Mouse (Mus musculus) heart, postnatal 0 days (tissue): ENCODE measurements around the gene Dpy19l2. TPM values are rescaled to one million over a fixed set of nuclear protein-coding genes. Genes with fewer than 3 reads are reported as not detected.

Source experiments
- ATAC-seq: fragments of 200-750 bp; cut with Nextera tagmentation; 2 replicates; pipeline ENCODE4 v1.8.0; 2017; ENCODE audit warnings: low read depth, moderate number of reproducible peaks, moderate library complexity; ENCODE audit not compliant: insufficient read depth
- DNase-seq: peaks from one replicate; pipeline ENCODE4 v3.0.0-alpha.2; 2016; ENCODE audit warnings: low spot score
- H3K27ac ChIP-seq: fragments of 300-500 bp; sonication (generic); 2 replicates; pipeline ENCODE4 v1.5.1; 2014; ENCODE audit warnings: low read depth, mild to moderate bottlenecking
- H3K27me3 ChIP-seq: fragments of 300-500 bp; sonication (generic); 2 replicates; pipeline ENCODE4 v1.6.1; 2014; ENCODE audit warnings: low read length, mixed read lengths; ENCODE audit not compliant: control insufficient read depth, insufficient read depth
- H3K36me3 ChIP-seq: fragments of 300-500 bp; sonication (generic); replicated peaks from 2 replicates; pipeline ENCODE4 v1.6.1; 2014; ENCODE audit warnings: low read length, mixed read lengths; ENCODE audit not compliant: control insufficient read depth, insufficient read depth
- H3K4me1 ChIP-seq: fragments of 300-500 bp; sonication (generic); 2 replicates; pipeline ENCODE4 v1.6.1; 2014; ENCODE audit warnings: antibody characterized with exemption; ENCODE audit not compliant: control insufficient read depth, insufficient read depth
- H3K4me2 ChIP-seq: fragments of 300-500 bp; sonication (generic); 2 replicates; pipeline ENCODE4 v1.6.1; 2014; ENCODE audit warnings: low read depth, mild to moderate bottlenecking, low read length, moderate library complexity
- H3K4me3 ChIP-seq: fragments of 300-500 bp; sonication (generic); 2 replicates; pipeline ENCODE4 v1.5.1; 2014; ENCODE audit warnings: low read depth, low read length
- H3K9ac ChIP-seq: fragments of 300-500 bp; sonication (generic); replicated peaks from 2 replicates; pipeline ENCODE4 v1.6.1; 2014; ENCODE audit warnings: low read depth, low read length, mixed read lengths
- H3K9me3 ChIP-seq: fragments of 300-500 bp; sonication (generic); replicated peaks from 2 replicates; pipeline ENCODE4 v1.6.1; 2016; ENCODE audit warnings: low read length; ENCODE audit not compliant: control insufficient read depth
- CTCF ChIP-seq: IDR thresholded peaks from 2 replicates; pipeline ENCODE4 v1.5.1; 2016; ENCODE audit warnings: antibody characterized with exemption, control low read depth, low read depth
- EP300 ChIP-seq: IDR thresholded peaks from 2 replicates; pipeline ENCODE4 v1.6.1; 2016; ENCODE audit warnings: antibody characterized with exemption, low read depth
- WGBS: fragments of 180-500 bp; shearing (Covaris S2); extraction: QIAGEN DNeasy Blood & Tissue Kit; methylation state at CpG from one replicate; pipeline ENCODE4 v1.1.7; 2014; 5-methylcytosine and 5-hydroxymethylcytosine counted together
- polyA plus RNA-seq: library from polyadenylated mRNA; unstranded; fragments of >200 nt; fragmentation: Nextera tagmentation; extraction: Ambion mirVana; gene quantifications from 2 replicates; pipeline ENCODE4 v1.2.1, GENCODE M21; 2015
- total RNA-seq: library from RNA; depleted of rRNA; stranded (reverse); fragments of >200 nt; gene quantifications from 2 replicates; pipeline ENCODE4 v1.2.3, GENCODE M21; 2014; ENCODE audit warnings: low replicate concordance; rRNA removed

Dpy19l2 gene
- total and polyA plus RNA-seq, 2 experiments from 2014 or later: not detected

- WGBS: 80% methylated on average over 5 of the region's 5 CpGs
- H3K9ac ChIP-seq: no peak overlapping the region
- DNase-seq: no peak
These were observed 184.0 kb downstream of the Dpy19l2 start for GRCm38 (mm10) chr9:24512121-24512539.

GRCm38 (mm10) chr9:24511371-24512120 is 184.5 kb downstream of the Dpy19l2 start:
- WGBS: 75% methylated on average over 4 of the region's 4 CpGs
- Histone ChIP-seq H3K9ac (no peak overlapping the region), H3K4me1 (no peaks in the 10 kb centered on the region), H3K27me3 (0 out of 2 replicates have a peak, but pooled peaks cover 1% of the 10 kb centered on the region), H3K4me2 (no peak overlapping the region), H3K9me3 (no peaks in the 10 kb centered on the region), H3K27ac (no peak overlapping the region), H3K4me3 (no peak overlapping the region), H3K36me3 (no peaks in the 10 kb centered on the region)
- no peak for DNase-seq
- no peak for ATAC-seq
- TF ChIP-seq EP300: no peak
- no peak for TF ChIP-seq CTCF

More at GRCm38 (mm10) chr9:24512121-24512539, 184.0 kb downstream of the Dpy19l2 start:
- no peak overlapping the region for H3K27ac ChIP-seq
- no peaks in the 10 kb centered on the region for H3K4me1 ChIP-seq
- no peak for ATAC-seq
- no peak for TF ChIP-seq CTCF
- TF ChIP-seq EP300: no peak
- H3K4me2 ChIP-seq: no peak overlapping the region
- no peaks in the 10 kb centered on the region for H3K9me3 ChIP-seq
- H3K4me3 ChIP-seq: no peak overlapping the region
- no peaks in the 10 kb centered on the region for H3K36me3 ChIP-seq
- 0 out of 2 replicates have a peak, but pooled peaks cover 3% of the 10 kb centered on the region for H3K27me3 ChIP-seq

GRCm38 (mm10) chr9:24508880-24509279 is 187.2 kb downstream of the Dpy19l2 start:
- H3K9me3 ChIP-seq: no peaks in the 10 kb centered on the region
- H3K9ac ChIP-seq: no peak overlapping the region
- H3K4me3 ChIP-seq: no peak overlapping the region
- H3K27me3 ChIP-seq: no peaks in the 10 kb centered on the region
- 73% methylated on average over 4 of the region's 4 CpGs for WGBS
- DNase-seq (no peak), ATAC-seq (no peak)
- no peaks in the 10 kb centered on the region for H3K4me1 ChIP-seq
- no peaks in the 10 kb centered on the region for H3K36me3 ChIP-seq
- no peak overlapping the region for H3K27ac ChIP-seq
- no peak overlapping the region for H3K4me2 ChIP-seq
- TF ChIP-seq CTCF: no peak
- no peak for TF ChIP-seq EP300

Other genes starting within 250 kb of the Dpy19l2 start
- gene Dpy19l1, start 193.2 kb downstream of the Dpy19l2 start, total RNA-seq: 15.2 and 37.4 TPM in 2 replicates
- gene Dpy19l1, start 193.2 kb downstream of the Dpy19l2 start, polyA plus RNA-seq: 3.9 and 4.0 TPM in 2 replicates
- not detected in 2 replicates for gene Cypt4, start 71.1 kb downstream of the Dpy19l2 start, total RNA-seq
- not detected in 2 replicates for gene Cypt4, start 71.1 kb downstream of the Dpy19l2 start, polyA plus RNA-seq
- 500 and 554 TPM in 2 replicates for gene Tbx20, start 78.0 kb upstream of the Dpy19l2 start, total RNA-seq
- 36.9 and 51.2 TPM in 2 replicates for gene Tbx20, start 78.0 kb upstream of the Dpy19l2 start, polyA plus RNA-seq